Mouse (Mus musculus): ENCODE data around the gene Dhps.
"Not testable (repeated sequence)": the region's sequence is repeated elsewhere in the genome, so short reads cannot be mapped to it uniquely, and the experiment has no call there.

The Dhps gene

DNA sequence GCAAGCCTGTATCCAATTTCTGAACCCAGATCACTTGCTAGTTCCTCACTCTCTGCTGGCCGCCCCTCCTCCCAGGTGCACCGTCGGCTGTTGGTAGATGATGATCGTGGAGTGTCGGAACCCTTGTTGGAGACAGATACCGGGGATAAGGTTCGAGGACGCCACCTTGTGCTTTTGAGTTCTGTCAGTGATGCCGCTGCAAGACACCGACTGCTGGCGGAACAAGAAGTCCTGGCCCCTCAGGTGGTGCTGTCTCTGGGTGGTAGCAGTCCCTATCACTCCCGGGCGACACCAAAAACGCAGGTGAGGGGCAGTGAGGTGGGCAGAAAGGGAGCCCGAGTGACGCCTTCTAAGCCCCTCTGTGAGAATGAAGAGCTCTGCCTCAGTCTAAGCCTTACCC lies 24.6 kb downstream of the Dhps start:
- no peak for DNase-seq (ENCODE audit: low spot score in 2 of 2)

GRCm38 (mm10) chr8:85096850-85097249 lies 25.3 kb downstream of the Dhps start:
- no peak for DNase-seq (ENCODE audit: low spot score in 2 of 2)

DNA sequence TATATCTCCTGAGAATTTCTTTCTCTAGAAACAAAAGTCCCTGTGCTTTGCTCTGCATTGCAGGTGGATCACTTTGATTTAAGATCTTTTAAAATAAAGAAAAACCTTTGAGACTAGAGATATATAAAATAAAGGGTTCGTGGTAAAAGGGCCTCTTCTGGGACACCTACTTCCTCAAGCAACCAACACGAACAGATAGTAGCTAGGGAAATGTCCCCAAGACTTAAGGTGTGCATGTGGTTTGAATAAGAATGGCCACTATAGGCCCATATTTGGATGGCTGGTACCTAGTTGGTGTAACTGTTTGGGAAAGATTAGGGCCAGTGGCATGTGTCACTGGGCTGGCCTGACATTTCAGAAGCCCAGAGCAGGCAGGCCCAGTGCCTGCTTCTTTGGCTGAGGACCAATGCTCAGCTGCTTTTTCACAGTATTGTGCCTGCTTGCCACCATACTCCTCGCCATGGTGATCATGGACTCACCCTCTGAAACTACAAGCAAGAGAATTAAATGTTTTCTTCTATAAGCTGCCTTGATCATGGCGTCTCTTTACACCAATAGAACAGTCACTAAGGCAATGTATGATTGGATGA lies 28.6 kb downstream of the Dhps start:
- no peak for DNase-seq (ENCODE audit: low spot score in 2 of 2)

DNA sequence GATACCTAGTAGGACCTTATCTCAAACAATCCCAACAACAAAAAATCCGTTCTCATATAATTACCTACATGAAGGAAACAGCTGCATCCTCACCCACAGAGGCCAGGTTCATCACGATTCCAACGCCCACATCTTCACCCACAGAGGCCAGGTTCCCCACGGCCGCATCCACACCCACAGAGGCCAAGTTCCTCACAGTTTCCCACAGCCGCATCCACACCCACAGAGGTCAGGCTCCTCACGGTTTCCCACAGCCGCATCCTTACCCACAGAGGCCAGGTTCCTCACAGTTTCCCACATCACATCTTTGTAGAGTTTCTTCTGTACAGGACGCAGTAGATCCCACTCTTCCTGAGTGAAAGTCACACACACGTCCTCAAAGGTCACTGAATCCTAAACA lies 41.7 kb downstream of the Dhps start:
- no peak for DNase-seq (ENCODE audit: low spot score in 2 of 2)

DNA sequence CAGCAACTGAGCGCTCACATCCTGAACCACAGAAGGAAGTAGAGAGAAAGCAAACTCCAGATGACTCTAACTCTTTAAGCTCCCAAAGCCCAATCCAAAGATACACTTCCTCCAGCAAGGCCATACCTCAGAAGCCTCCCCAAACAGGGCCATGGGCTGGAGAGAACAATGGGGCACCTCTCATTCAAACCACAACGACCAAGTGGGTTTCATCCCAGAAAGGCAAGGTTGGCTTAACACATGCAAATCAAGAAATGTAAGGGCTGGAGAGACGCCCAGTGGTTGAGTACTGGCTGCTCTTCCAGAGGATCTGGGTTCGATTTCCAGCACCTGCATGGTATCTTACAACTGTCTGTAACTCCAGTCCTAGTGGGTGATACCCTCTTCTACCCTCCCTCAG lies 43.9 kb downstream of the Dhps start:
- no peak for DNase-seq (ENCODE audit: low spot score in 2 of 2)

GRCm38 (mm10) chr8:85116984-85117383 lies 45.4 kb downstream of the Dhps start:
- DNase-seq (ENCODE audit: low spot score in 2 of 2), result no peak

GRCm38 (mm10) chr8:85119052-85119981 lies 47.8 kb downstream of the Dhps start:
- peak in 1 of 2 experiments; percentile 14 for DNase-seq (ENCODE audit: low spot score in 2 of 2)

DNA sequence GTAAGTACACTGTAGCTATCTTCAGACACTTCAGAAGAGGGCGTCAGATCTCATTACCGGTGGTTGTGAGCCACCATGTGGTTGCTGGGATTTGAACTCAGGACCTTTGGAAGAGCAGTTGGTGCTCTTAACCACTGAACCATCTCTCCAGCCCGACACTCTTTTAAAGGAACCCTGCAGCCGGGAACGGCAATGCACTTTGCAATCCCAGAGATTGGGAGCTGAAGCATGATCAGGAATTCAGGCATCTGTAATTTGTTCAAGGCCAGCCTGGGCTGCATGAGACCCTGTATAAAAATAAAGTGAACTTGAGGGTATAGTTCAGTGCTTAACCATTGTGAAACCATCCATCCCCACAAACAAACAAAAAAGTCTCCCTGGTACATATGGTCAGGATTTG lies 48.7 kb downstream of the Dhps start:
- DNase-seq (ENCODE audit: low spot score in 2 of 2), result not testable (repeated sequence)

DNA sequence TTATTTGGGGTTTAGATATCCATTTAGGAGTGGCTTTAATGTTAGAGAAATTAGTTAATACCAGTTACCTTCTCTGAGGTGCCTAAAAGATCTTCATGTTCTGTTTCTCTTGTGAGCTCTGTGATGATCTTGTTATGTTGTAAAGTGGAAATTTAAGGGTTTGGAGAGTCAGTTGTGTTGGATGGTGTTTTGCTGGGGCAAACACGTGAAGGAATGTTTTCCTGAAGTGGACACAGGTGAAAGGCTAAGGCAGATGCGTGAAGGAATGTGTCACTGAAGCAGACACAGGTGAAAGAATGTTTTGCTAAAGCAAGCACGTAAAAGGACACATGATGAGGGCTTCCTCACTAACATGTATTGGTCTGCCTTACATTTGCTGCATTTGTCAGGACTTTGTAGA lies 51.4 kb downstream of the Dhps start, which contains the start of gene Zfp791:
Gene Zfp791 (minus strand): TSS at position 101 of the 400 bp plus-strand sequence.
- no peak for DNase-seq (ENCODE audit: low spot score in 2 of 2)

DNA sequence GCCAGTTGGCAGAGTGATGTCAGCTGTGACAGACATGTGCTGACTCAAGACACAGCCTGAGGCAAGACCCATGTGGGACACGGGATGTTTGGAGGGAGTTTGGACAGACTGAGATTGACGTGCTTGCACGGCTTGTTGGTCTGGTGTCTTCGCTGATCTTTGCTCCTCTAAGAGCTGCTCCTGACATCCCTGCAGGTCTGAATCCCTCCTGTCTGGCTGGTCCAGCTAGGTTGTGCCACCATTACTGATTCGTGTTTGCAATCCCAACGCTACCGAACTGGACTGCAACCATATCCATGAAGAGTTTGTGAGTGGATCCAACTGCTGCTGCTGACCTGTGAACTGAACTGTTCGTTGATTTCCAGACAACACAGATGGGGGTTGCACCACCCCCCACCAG lies 52.1 kb downstream of the Dhps start:
- no peak for DNase-seq (ENCODE audit: low spot score in 2 of 2)

Measured in spleen, postnatal 14 days (tissue).